Mouse (Mus musculus) skeletal muscle tissue, postnatal 0 days (tissue): ENCODE results near the gene Flrt1. TPM values are rescaled to one million over a fixed set of nuclear protein-coding genes. Genes with fewer than 3 reads are reported as not detected.

Experiments used
- polyA plus RNA-seq: library from polyadenylated mRNA; unstranded; fragments of >200 nt; fragmentation: Nextera tagmentation; extraction: Ambion mirVana; gene quantifications from 2 replicates; pipeline ENCODE4 v1.2.1, GENCODE M21; 2015

Gene Flrt1
- polyA plus RNA-seq, result 0.38 and 0.54 TPM in 2 replicates

DNA sequence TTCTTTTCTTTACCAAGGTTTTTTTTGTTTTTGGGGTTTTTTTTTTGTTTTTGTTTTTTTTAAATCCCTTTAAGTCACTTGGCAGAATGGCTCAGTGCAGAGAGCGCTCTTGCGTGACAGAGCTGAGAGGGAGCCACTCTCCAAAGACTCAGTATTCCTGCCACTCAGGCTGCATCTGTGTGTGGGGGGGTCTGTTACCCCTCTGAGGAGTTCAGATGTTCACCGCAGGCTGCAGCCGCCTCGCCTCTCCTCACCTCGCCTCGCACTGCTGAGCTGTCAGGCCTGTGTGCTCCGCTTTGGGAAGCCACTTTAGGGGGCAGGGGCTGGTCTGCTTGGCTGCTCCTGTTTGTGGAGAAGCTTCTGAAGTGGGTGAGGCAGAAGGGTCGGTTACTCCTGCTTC is at the start of gene Flrt1:
Flrt1 (minus strand) TSS at position 186 of the 400 bp plus-strand sequence.

GRCm38 (mm10) chr19:7056248-7057087 is 49.1 kb downstream of the Flrt1 start, which contains the start of gene Macrod1:
Gene Macrod1, plus strand, starts transcription at chr19:7056810.

Other genes with a start within 250 kb of the Flrt1 start
- gene Ccdc88b, start 247.5 kb downstream of the Flrt1 start, polyA plus RNA-seq, result 0.45 and 0.83 TPM in 2 replicates
- 70.4 and 71.1 TPM in 2 replicates for gene Trmt112, start 196.0 kb downstream of the Flrt1 start, polyA plus RNA-seq
- gene Prdx5, start 195.6 kb downstream of the Flrt1 start, polyA plus RNA-seq, result 261 and 306 TPM in 2 replicates
- 23.7 and 29.3 TPM in 2 replicates for gene Esrra, start 183.9 kb downstream of the Flrt1 start, polyA plus RNA-seq
- 0.65 and 1.4 TPM in 2 replicates for gene Catsperz, start 180.3 kb downstream of the Flrt1 start, polyA plus RNA-seq
- 0.33 and 0.69 TPM in 2 replicates for gene Kcnk4, start 171.2 kb downstream of the Flrt1 start, polyA plus RNA-seq
- gene Bad, start 163.9 kb downstream of the Flrt1 start, polyA plus RNA-seq, result 48.6 and 62.8 TPM in 2 replicates
- 10.3 and 14.8 TPM in 2 replicates for gene Gpr137, start 163.2 kb downstream of the Flrt1 start, polyA plus RNA-seq
- 280 and 291 TPM in 2 replicates for gene Ppp1r14b, start 130.8 kb downstream of the Flrt1 start, polyA plus RNA-seq
- gene Plcb3, start 129.3 kb downstream of the Flrt1 start, polyA plus RNA-seq, result 8.8 and 10.0 TPM in 2 replicates
- 58.1 and 77.3 TPM in 2 replicates for gene Fkbp2, start 125.2 kb downstream of the Flrt1 start, polyA plus RNA-seq
- gene Vegfb, start 118.1 kb downstream of the Flrt1 start, polyA plus RNA-seq, result 63.3 and 74.3 TPM in 2 replicates
- 35.8 and 41.0 TPM in 2 replicates for gene Dnajc4, start 113.2 kb downstream of the Flrt1 start, polyA plus RNA-seq
- 30.7 and 37.3 TPM in 2 replicates for gene Nudt22, start 109.6 kb downstream of the Flrt1 start, polyA plus RNA-seq
- 20.1 and 20.2 TPM in 2 replicates for gene Trpt1, start 109.6 kb downstream of the Flrt1 start, polyA plus RNA-seq
- 6.2 and 9.5 TPM in 2 replicates for gene Fermt3, start 86.3 kb downstream of the Flrt1 start, polyA plus RNA-seq
- gene Stip1, start 65.8 kb downstream of the Flrt1 start, polyA plus RNA-seq, result 83.4 and 97.1 TPM in 2 replicates
- gene Macrod1, start 48.9 kb downstream of the Flrt1 start, polyA plus RNA-seq, result 223 and 246 TPM in 2 replicates
- gene Otub1, start 100.6 kb upstream of the Flrt1 start, polyA plus RNA-seq, result 85.7 and 86.1 TPM in 2 replicates
- gene Cox8a, start 111.9 kb upstream of the Flrt1 start, polyA plus RNA-seq, result 1,320 and 1,374 TPM in 2 replicates
- gene Naa40, start 135.5 kb upstream of the Flrt1 start, polyA plus RNA-seq, result 16.3 and 17.6 TPM in 2 replicates
- 2.6 and 3.2 TPM in 2 replicates for gene Rcor2, start 161.6 kb upstream of the Flrt1 start, polyA plus RNA-seq
- 12.5 and 16.2 TPM in 2 replicates for gene Mark2, start 236.1 kb upstream of the Flrt1 start, polyA plus RNA-seq